Mouse (Mus musculus) right cerebral cortex, postnatal 10 days (tissue): ENCODE measurements at regions not wholly inside any gene's neighbourhood (a gene's known extent, or its start where the extent isn't known, plus 50 kb on each side); places are given as distances from the start of the nearest gene placed in this dataset.

Experiments used
- DNase-seq, 2 experiments: peaks; one replicate each; pipeline ENCODE4 v3.0.0; 2021; ENCODE audit warnings: low spot score in 2 of 2

DNA sequence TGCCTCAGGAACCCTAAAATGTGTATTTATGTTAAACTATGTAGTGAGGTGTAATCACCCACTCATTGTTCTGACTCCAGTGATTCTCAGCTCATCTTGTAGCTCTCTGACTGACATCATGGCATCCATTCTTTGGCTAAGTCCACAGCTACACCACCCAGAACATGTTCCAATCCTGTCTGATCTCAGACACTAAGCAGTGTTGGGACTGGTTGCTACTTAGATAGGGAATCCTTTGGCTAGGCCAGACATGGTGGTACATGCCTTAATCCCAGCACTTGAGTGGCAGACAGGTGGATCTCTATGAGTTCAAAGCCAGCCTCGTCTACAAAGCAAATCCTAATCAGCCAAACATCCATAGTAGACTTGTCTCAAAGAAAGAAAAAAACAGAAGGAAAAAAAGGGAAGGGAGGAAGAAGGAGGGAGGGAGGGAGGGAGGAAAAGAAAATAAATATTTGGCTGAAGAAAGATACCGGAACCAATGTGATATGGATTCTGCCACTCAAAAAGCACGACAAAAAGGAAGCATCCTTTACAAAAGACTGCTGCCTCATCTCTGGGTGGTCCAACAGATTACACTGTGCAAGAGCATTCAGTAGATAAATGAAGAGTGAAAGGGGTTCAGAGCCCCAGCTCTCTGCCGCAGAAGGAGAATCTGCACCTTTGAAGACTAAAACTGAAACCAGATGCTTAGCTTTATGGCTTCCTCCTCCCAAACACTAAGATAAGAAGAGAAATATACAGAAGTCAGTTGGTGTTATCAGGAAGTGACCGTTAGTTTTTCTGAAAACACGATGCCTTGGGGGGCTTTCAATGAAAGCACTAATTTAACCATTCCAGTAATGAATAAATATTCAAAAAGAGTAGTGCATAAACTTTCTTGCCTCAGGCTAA is 51.5 kb upstream of the Med13 start:
- DNase-seq, result no peak

DNA sequence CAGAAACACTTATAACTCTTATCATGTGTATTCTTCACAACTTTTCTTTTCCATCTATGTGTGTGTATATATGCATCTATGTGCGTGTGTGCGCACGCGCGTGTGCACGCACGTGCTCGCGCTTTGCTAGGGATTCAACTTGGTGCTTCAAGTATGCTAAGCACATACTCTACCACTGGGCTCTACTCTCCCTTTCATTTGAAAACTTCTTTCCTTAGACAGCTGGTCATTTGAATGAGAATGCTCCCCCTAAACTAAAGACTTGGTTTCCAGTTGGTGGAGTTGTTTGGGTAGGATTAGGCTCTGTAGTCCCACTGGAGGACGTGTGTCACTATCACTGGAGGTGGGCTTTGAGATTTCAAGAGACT is 52.2 kb upstream of the Med13 start:
- DNase-seq, result no peak

DNA sequence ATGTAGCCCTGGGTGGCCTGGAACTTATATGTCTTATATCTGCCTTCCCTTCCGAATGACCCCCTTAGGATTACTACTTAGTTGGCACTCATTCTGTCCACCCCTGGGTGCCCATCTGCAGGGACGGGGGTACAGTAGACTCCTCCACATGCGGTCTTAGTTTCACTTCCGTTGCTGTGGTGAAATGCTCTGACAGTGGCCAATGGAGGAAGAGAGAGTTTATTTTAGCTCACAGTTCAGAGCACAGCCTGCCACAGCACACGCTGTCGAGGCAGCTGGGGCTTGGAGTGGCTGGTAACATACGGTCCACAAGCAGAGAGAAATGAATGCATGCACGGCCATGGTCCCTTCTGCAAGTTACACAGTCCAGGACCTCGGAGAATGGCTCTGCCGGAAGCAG is 53.1 kb upstream of the Med13 start:
- DNase-seq, result no peak

DNA sequence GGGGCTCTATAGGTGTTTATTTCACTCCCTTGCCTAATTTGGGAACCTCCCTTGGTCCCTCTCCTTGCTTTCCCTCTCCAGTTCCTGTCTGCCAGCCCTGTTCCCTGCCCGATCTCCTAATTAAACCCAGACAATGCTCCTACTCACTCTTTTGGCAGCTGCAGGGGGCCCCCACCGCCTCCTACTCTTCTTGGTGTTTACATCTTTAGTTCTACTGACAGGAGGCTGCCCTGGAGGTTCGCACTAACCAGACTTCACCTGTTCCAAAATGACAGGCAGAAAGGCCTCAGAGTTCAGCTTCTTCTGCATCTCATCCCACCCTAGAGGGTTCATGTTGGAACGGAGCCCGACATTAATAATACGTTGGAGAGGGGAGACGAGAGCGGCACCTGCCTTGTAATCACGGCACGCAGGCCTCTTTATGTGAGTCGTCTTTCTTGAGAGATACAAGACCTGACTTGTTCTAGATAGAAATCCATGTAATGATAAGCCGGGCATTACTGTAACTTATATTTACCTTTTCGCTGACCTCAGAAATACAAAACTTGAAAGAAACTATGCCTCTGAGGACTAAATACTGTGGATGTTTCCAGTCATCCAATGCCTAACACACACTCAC is 55.5 kb upstream of the Med13 start:
- DNase-seq, result peak in 1 of 2 experiments; percentile 32

DNA sequence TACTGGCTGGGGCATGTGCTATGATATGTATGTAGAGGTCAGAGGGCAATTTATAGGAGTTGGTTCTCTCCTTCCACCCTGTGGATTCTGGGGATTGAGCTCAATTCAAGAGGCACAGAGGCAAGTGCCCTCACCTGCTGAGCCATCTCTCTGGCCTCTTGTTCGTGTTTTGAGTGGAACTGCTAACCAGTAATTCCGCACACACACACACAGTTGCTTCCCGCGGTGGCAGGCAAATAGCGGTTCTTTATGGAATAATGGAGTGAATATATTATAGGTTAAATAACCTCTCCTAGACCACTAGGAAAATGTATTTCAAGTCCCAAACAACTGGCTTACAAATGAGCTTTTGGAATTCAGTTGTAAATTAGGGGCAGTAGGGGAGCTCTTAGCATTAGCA is 59.1 kb upstream of the Med13 start:
- DNase-seq, result no peak

DNA sequence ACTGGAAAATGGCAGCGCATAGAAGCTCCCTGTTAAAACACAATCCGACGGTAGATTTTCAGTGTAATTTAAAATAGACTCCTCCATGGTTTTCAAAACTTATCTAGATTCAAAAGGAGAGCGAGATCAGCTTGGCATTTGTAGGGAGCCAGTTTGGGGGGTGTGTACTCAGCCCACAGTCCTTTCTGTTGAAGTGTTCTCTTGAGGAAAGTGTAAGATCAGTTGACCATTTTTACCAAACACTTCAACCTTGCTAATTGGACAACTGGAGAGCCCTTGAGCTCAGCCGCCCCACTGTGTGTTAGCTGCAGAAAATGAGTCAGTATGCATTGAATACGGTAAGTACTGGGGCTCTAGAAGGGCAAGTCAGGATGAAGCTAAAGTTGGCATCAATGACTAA is 59.8 kb upstream of the Med13 start:
- no peak for DNase-seq

DNA sequence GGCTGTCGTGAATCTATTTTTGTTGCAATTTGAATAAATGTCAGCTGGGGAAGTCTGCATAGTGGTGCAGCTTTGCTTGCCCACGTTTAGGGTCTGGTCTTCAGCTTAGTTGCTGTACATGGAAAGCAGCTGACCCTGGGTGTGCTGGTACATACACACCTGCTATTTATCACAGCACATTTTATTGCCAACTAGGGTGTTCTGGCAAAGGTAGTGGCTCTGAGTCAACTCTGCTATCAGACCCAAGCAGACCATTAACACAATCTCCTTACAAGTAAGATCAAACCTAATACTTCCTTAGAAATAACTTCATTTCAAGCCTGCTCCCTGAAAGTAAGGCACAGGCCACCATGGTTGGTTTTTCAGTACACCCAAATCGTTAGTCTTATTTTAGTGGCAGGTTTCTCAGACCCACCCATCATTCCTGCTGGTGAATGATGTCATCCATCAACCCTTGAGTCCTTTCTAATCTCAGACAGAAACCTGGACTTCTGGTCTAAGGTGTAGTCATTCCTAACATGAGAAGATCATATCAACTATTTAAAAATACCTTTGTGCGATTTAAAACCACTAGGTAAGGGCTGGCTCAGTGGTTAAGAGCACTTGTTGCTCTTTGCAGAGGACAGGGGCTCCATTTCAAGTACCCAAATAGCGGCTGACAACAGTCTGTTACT is 62.5 kb upstream of the Med13 start:
- no peak for DNase-seq

DNA sequence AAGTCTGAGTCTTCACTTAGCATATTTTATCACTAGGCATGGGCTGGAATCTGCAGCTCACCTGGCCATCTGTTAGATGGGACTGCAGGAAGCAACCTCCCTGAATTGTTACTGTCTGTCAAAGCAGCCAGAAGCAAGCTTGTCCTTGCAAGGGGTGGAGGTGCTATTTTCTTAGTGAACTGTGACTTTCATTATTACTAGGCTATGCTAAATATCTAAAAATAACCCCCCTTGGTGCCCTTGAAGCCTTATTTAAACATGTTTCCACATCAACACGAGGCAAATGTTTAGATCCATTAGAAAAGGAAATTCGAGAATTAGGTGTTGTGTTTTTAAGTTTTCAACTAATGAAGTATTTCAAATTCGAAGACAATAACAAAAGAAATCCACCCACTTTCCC is 55.5 kb upstream of the Rnft1 start:
- no peak for DNase-seq

DNA sequence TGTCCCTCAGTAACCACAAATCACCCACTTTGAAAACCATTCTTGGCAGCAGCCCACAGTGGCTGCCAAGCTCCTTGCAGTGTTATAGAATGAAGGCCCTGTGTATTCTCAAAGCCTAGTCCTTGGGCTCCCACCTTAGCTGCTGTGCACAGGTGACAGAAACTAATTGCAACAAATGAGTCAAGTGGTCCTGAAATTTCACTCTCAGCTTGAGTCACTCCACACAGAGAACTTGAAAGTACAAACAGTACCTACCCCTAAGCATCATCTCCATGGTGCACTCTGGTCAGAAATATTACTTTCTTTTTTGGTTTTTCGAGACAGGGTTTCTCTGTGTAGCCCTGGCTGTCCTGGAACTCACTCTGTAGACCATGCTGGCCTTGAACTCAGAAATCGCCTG is 54.2 kb upstream of the Rnft1 start:
- no peak for DNase-seq

DNA sequence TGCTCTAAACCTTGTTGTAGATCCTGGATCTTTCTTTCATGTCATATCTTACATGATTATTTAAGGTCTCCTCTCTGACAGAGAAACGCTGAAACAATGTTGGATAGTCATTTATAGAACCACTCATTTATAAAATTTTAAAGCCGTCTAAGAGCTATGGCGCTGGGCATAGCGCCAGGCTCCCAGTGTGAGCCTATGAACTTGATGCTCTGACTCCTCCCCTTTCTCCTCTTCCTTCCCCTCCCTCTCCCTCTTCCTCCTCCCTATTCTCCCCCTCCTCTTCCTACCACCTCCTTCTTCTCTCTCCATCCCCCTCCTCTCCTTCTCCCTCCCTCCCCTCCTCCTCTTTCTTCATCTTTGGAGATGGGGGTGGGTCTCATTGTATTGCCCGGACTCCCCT is 52.9 kb upstream of the Rnft1 start:
- no peak for DNase-seq

DNA sequence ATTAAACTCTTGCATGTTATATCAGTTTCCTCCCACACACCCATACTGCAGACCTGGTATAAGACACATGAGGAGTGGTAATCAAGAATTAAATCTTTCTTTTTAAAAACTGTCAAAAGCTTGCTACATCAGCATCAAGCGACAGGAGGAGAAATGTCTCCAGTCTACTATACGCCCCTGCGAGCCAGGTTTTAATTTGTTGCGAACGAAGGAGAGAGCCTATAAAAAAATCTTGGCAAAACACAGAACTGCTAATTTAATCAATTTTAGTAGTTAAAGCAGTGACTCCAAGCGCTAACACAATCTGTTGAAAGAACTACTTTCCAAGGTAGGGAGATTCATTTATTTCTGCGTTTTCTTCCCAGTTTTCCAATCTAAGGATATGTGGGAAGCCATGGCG is 50.4 kb upstream of the Rnft1 start:
- peak; percentile 63 to 80 for DNase-seq
